Mouse (Mus musculus) intestine, postnatal 0 days (tissue): ENCODE results near the gene Rac2. TPM values are rescaled to one million over a fixed set of nuclear protein-coding genes. Genes with fewer than 3 reads are reported as not detected.

Experiments
- ATAC-seq: fragments of 200-750 bp; cut with Nextera tagmentation; 2 replicates; pipeline ENCODE4 v1.8.0; 2017; ENCODE audit warnings: mild to moderate bottlenecking, moderate TSS enrichment, moderate library complexity
- H3K27ac ChIP-seq: fragments of 300-500 bp; sonication (generic); 2 replicates; pipeline ENCODE4 v1.5.1; 2014; ENCODE audit warnings: mild to moderate bottlenecking, low read depth, low read length, moderate library complexity
- H3K27me3 ChIP-seq: fragments of 300-500 bp; sonication (generic); replicated peaks from 2 replicates; pipeline ENCODE4 v1.6.1; 2014; ENCODE audit warnings: low read length, mixed read lengths; ENCODE audit not compliant: control insufficient read depth, insufficient read depth
- H3K36me3 ChIP-seq: fragments of 300-500 bp; sonication (generic); 2 replicates; pipeline ENCODE4 v1.6.1; 2014; ENCODE audit warnings: mild to moderate bottlenecking, moderate library complexity; ENCODE audit not compliant: control insufficient read depth, insufficient read depth
- H3K4me1 ChIP-seq: fragments of 300-500 bp; sonication (generic); replicated peaks from 2 replicates; pipeline ENCODE4 v1.6.1; 2014; ENCODE audit warnings: antibody characterized with exemption, low read length, mixed read lengths; ENCODE audit not compliant: control insufficient read depth, insufficient read depth
- H3K4me2 ChIP-seq: fragments of 300-500 bp; sonication (generic); replicated peaks from 2 replicates; pipeline ENCODE4 v1.6.1; 2014; ENCODE audit warnings: low read depth, mild to moderate bottlenecking, moderate library complexity
- H3K4me3 ChIP-seq: fragments of 300-500 bp; sonication (generic); 2 replicates; pipeline ENCODE4 v1.5.1; 2014; ENCODE audit warnings: low read depth, low read length
- H3K9ac ChIP-seq: fragments of 300-500 bp; sonication (generic); 2 replicates; pipeline ENCODE4 v1.6.1; 2014; ENCODE audit warnings: mild to moderate bottlenecking, low read depth, low read length
- H3K9me3 ChIP-seq: fragments of 300-500 bp; sonication (generic); 2 replicates; pipeline ENCODE4 v1.6.1; 2016; ENCODE audit warnings: mixed run types; ENCODE audit not compliant: control insufficient read depth
- CTCF ChIP-seq: sonication (generic); IDR thresholded peaks from 2 replicates; pipeline ENCODE4 v1.5.1; 2016; ENCODE audit warnings: low read depth, mild to moderate bottlenecking, control low read depth, antibody characterized with exemption, moderate library complexity
- WGBS: fragments of 180-500 bp; shearing (Covaris S2); extraction: QIAGEN DNeasy Blood & Tissue Kit; methylation state at CpG from one replicate; pipeline ENCODE4 v1.1.7; 2014; 5-methylcytosine and 5-hydroxymethylcytosine counted together
- polyA plus RNA-seq: library from polyadenylated mRNA; unstranded; fragments of >200 nt; fragmentation: Nextera tagmentation; extraction: Ambion mirVana; gene quantifications from 2 replicates; pipeline ENCODE4 v1.2.1, GENCODE M21; 2015

Rac2 gene
- polyA plus RNA-seq, 1 experiment from 2014 or later, result 9.9 TPM

DNA sequence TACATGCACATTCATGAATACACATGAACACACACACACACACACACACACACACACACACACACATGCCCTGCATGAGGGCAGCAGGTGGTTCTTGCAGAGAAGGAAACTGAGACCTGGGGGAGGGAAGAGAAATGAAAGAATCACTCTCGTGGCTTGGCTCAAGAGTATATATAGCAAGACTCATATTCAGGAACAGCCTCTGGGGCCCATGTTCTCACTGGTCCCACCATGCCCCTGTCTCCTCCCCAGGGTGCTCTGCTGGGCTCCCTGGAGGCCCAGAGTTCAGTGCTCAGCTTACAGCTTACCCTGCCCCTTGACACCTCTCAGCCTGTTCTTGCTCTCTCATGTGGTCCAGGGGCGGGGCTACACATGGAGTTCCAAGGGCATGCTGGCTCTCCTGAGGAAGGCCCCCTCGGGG is 32.8 kb upstream of the Rac2 start:
- 51% methylated on average over 3 of the region's 3 CpGs for WGBS

DNA sequence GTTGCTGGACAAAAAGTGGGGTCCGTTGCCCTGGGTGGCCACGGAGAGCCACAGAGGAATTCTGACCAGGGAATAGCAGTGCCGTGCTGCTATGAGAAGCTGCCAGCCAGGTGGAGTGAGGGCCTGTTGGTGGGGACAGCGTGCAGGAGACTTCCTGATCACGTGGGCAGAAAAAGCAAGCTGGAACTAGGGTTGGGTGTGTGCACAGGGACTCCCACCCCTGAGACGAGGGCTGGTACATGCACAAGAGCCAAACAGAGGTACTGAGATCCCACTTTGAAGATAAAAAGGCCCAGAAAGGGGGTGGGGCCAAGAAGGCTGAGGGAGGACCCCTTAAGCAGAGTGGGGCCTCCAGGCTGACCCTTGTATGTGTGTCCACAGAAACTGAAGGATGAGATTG is 31.7 kb upstream of the Rac2 start:
- Histone ChIP-seq H3K4me3 (no peak overlapping the region), H3K4me1 (no peaks in the 10 kb centered on the region), H3K9ac (no peak overlapping the region), H3K27me3 (no peaks in the 10 kb centered on the region), H3K36me3 (no peaks in the 10 kb centered on the region), H3K4me2 (no peak overlapping the region), H3K9me3 (no peaks in the 10 kb centered on the region), H3K27ac (no peak overlapping the region)
- no peak for ATAC-seq
- no peak for TF ChIP-seq CTCF
- 60% methylated on average over 6 of the region's 6 CpGs for WGBS

More for the DNA sequence above, 32.8 kb upstream of the Rac2 start:
- Histone ChIP-seq H3K4me2 (no peak overlapping the region), H3K4me1 (no peaks in the 10 kb centered on the region), H3K36me3 (no peaks in the 10 kb centered on the region), H3K27ac (no peak overlapping the region), H3K9me3 (no peaks in the 10 kb centered on the region), H3K27me3 (no peaks in the 10 kb centered on the region), H3K4me3 (no peak overlapping the region), H3K9ac (no peak overlapping the region)
- TF ChIP-seq CTCF, result no peak
- no peak for ATAC-seq

DNA sequence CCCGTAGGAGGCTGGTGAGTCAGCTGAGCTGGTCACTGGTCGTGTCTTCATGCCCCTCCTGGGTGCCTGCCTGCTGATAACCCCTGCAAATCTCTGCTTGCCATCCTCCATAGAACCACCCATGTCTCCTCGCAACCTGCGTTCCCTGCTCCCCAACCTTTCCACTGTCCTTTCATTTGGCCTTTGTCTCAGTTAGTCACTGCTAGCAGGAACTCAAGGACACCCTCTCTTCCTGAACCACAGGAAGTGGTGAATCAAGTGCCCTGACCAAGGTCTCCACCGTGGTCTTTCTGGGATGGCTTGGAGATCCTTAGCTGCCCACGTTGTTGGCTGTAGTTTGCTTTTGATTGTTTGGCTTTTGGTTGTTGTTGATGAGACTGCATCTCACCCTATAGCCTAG is 28.6 kb upstream of the Rac2 start:
- no peak overlapping the region for H3K9ac ChIP-seq
- no peaks in the 10 kb centered on the region for H3K4me1 ChIP-seq
- no peak overlapping the region for H3K4me3 ChIP-seq
- H3K4me2 ChIP-seq, result no peak overlapping the region
- no peaks in the 10 kb centered on the region for H3K27me3 ChIP-seq
- no peak for ATAC-seq
- H3K36me3 ChIP-seq, result no peaks in the 10 kb centered on the region
- H3K9me3 ChIP-seq, result no peaks in the 10 kb centered on the region
- TF ChIP-seq CTCF, result no peak
- H3K27ac ChIP-seq, result no peak overlapping the region
- 76% methylated on average over 6 of the region's 6 CpGs for WGBS

DNA sequence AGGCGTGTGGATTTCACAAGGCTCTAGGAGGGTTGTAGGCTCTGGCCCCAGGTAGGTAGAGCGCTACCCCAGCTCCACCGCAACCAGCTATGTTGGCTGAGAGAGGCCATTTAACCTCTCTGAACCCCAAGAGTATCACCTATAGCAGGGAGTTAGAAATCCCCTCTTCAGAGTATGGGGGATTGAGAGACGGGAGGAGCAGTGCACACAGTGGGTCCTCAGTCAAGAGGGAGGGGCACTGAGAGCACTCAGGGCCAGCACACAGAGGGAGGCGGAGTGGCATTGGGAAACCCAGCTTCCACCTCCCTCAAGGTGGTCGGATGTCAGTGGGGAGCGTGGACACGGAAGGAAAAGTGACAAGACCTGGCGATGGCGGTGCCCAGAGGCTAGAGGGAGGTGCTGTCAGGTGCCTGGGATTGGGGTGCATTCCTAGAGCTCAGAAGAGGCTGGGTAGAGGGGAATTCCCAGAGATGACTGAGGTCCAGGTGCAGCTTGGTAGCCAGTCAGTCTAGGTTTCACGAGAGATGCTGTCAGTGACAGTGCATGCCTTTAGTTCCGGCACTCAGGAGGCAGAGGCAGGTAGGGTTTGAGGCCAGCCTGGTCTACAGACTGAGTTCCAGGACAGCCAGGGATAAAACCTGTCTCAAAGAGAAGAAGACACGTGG is 27.1 kb upstream of the Rac2 start:
- no peak overlapping the region for H3K9ac ChIP-seq
- TF ChIP-seq CTCF, result no peak
- H3K4me3 ChIP-seq, result no peak overlapping the region
- H3K27me3 ChIP-seq, result no peaks in the 10 kb centered on the region
- no peaks in the 10 kb centered on the region for H3K36me3 ChIP-seq
- no peak overlapping the region for H3K27ac ChIP-seq
- H3K4me1 ChIP-seq, result no peaks in the 10 kb centered on the region
- ATAC-seq, result no peak
- no peaks in the 10 kb centered on the region for H3K9me3 ChIP-seq
- no peak overlapping the region for H3K4me2 ChIP-seq
- WGBS, result 74% methylated on average over 13 of the region's 13 CpGs

DNA sequence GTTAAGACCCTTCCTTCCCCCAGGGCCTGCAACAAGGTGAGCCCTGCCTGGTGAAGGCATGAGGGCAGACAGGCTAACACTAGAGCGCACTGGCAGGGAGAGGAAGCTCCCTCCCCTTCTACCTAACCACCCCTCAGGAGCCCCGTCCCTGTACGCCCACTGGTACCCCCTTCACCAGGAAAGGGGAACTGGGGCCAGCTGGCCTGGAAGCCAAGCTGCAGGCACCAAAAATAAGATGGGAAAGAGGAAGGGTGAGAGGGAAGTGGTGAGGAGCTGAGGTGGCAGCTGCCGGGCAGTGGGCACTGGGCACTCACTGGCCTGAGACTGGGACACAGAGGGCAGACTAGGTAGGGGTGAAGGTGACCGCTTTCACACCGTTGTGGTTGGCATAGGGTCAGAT is 26.5 kb upstream of the Rac2 start:
- no peaks in the 10 kb centered on the region for H3K36me3 ChIP-seq
- H3K9ac ChIP-seq, result no peak overlapping the region
- H3K4me2 ChIP-seq, result no peak overlapping the region
- H3K27me3 ChIP-seq, result no peaks in the 10 kb centered on the region
- no peak for ATAC-seq
- H3K27ac ChIP-seq, result no peak overlapping the region
- 82% methylated on average over 6 of the region's 6 CpGs for WGBS
- no peaks in the 10 kb centered on the region for H3K9me3 ChIP-seq
- no peaks in the 10 kb centered on the region for H3K4me1 ChIP-seq
- H3K4me3 ChIP-seq, result no peak overlapping the region
- TF ChIP-seq CTCF, result no peak

DNA sequence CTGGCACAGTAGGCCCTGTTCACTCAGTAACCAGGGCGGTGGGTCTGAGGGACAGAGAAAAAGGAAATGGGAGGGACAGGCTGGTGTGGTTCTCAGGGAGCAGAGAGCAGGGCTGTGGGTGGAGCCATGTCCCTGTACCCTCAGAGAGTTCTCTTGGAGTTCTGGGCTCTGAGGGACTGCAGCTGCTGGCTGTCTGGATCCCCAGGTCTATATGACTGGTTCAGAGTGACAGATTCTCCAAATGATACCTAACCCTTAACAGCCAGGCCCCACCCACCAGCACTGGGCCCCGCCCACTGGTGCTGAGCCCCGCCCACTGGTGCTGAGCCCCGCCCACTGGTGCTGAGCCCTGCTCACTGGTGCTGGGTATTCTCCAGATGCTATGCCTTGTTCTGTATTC is 25.1 kb upstream of the Rac2 start:
- H3K27ac ChIP-seq, result no peak overlapping the region
- 46% methylated on average over 4 of the region's 4 CpGs for WGBS
- ATAC-seq, result no peak
- no peaks in the 10 kb centered on the region for H3K36me3 ChIP-seq
- no peak overlapping the region for H3K9ac ChIP-seq
- H3K27me3 ChIP-seq, result no peaks in the 10 kb centered on the region
- H3K4me3 ChIP-seq, result no peak overlapping the region
- no peak overlapping the region for H3K4me2 ChIP-seq
- no peak for TF ChIP-seq CTCF
- H3K9me3 ChIP-seq, result no peaks in the 10 kb centered on the region
- H3K4me1 ChIP-seq, result no peaks in the 10 kb centered on the region
